Mouse (Mus musculus): Measurements from ENCODE around the gene H13. TPM values are rescaled to one million over a fixed set of nuclear protein-coding genes. Genes with fewer than 3 reads are reported as not detected.
A peak's percentile ranks its signal among the peaks of the same experiment; 100 is the strongest.
"Not testable (repeated sequence)": the region's sequence is repeated elsewhere in the genome, so short reads cannot be mapped to it uniquely, and the experiment has no call there.

Gene H13
- polyA plus RNA-seq, 1 experiment from 2014 or later = 74.6 TPM

DNA sequence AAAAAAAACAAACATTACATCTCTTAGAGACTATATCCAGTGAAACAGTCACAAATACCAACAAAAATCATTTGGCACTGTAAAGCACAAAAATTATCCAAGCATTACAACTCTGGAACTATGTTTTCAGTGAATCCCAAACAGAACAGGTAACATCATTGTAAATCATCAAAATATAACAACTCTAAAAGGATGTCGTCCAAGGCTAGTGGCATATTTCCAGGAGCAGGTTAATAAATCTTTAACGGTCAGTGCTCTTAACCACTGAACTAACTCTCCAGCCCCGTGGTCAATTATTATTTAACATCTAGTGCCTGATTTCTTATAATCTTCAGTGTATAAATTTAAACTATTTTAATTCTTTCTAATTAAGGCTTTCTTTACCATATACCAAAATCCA is 3.1 kb upstream of the H13 start:
- H3K9me3 ChIP-seq (ENCODE audit: control insufficient read depth, low read length); H3K4me3 ChIP-seq (ENCODE audit: control insufficient read depth in 1 of 2, insufficient read depth in 1 of 2, low read depth in 1 of 2, low read length in 2 of 2); H3K9ac ChIP-seq (ENCODE audit: low read length); H3K4me2 ChIP-seq (ENCODE audit: low read length); H3K27me3 ChIP-seq (ENCODE audit: control insufficient read depth, insufficient read depth, low read length); H3K36me3 ChIP-seq (ENCODE audit: control insufficient read depth, insufficient read depth, low read length); ATAC-seq (ENCODE audit: insufficient number of reproducible peaks, insufficient read depth, low FRiP score, low read depth); H3K27ac ChIP-seq (replicated peaks in 1 of 2; ENCODE audit: control insufficient read depth in 1 of 2, insufficient read depth in 1 of 2, low read depth in 2 of 2, low read length in 2 of 2): not testable (repeated sequence)
- 78% methylated on average over 3 of the region's 3 CpGs for WGBS
- peaks cover 5 to 12% of the 10 kb centered on the region in 2 experiments for H3K4me1 ChIP-seq (ENCODE audit: control insufficient read depth in 2 of 2, insufficient read depth in 2 of 2, low read length in 2 of 2)

DNA sequence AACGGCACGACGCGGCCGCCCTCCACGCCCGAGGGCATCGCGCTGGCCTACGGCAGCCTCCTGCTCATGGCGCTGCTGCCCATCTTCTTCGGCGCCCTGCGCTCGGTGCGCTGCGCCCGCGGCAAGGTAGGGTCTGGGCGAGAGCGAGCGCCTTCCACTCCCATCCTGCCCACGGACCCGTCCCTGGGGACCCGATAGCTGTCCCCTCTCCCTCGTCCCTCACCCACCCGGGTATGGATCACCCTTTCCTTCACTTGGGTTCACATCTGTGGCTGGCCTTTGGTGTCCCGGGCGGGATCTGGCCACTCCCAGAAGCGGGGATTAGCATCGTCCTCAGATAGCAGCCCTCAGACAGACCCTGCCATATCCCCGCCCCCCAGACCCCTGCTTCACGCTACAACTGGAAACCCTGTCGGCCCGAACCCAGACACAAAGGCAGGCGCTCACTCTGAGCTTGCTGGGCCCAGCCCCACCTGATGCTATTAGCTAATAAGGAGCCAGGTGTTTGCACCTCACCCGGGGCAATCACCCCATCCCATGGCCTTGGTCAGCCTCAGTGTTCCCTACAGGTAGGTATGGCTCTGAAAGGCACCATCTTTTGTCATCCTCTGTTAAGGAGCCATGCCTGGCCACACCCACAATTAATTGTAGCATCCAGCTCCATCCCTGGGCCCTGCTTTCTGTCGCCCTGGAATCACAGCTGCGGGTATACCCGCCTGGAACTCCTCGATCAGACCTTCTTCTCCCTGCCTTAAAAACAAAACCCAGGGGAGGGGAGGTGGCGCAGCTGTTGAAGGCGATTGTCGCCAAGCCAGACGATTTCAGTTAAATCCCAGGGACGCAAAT is 601 bp downstream of the H13 start:
- Histone ChIP-seq H3K4me2 (ENCODE audit: low read length) (peak overlapping the region; percentile 89), H3K36me3 (ENCODE audit: control insufficient read depth, insufficient read depth, low read length) (peaks cover 25% of the 10 kb centered on the region), H3K27me3 (ENCODE audit: control insufficient read depth, insufficient read depth, low read length) (no peaks in the 10 kb centered on the region), H3K4me3 (ENCODE audit: control insufficient read depth in 1 of 2, insufficient read depth in 1 of 2, low read depth in 1 of 2, low read length in 2 of 2) (peak overlapping the region; percentile 84 to 99), H3K9me3 (ENCODE audit: control insufficient read depth, low read length) (no peaks in the 10 kb centered on the region), H3K9ac (ENCODE audit: low read length) (peak overlapping the region; percentile 97), H3K27ac (replicated peaks in 1 of 2; ENCODE audit: control insufficient read depth in 1 of 2, insufficient read depth in 1 of 2, low read depth in 2 of 2, low read length in 2 of 2) (peak overlapping the region; percentile 88 to 92), H3K4me1 (ENCODE audit: control insufficient read depth in 2 of 2, insufficient read depth in 2 of 2, low read length in 2 of 2) (peaks cover 15 to 35% of the 10 kb centered on the region in 2 experiments)
- WGBS = 1% methylated on average over 46 of the region's 46 CpGs
- peak; percentile 43; the same call in 1 of the 2 replicates for ATAC-seq (ENCODE audit: insufficient number of reproducible peaks, insufficient read depth, low FRiP score, low read depth)

DNA sequence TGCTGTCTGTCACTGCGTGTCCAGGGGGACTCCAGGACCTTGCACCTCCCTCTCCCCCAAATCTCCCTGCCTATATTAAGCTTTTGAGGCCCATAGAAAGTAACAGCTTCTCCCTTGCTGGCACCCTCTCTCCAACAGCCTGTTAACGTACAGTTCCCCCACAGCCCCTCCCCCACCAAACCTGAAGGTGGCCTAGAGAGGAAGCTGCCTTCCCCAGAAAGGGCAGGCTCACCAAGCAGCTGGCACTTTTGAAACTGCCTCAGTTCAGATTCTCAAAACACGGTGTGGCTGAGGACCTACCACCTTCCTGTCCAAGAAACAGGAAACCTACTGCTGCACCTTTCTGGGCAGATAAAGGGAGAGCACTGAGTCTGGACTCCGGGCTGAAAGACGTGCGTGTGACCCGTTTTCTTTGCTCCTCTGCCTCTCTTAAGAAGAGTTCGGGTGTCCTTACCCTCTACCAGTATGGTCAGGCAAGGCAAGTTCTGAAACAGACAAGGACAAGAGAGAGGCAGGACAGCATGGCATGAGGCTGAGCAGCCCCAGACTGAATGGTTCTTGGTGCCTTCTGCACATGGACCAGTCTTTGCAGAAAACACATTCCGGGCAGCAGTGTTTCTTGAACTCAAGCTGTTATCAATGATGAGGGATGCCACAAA is 1.9 kb downstream of the H13 start:
- Histone ChIP-seq H3K27ac (replicated peaks in 1 of 2; ENCODE audit: control insufficient read depth in 1 of 2, insufficient read depth in 1 of 2, low read depth in 2 of 2, low read length in 2 of 2) (0 out of 4 replicates have a peak overlapping the region, but pooled peaks of 1 of the 2 experiments have one; percentile 92), H3K9ac (ENCODE audit: low read length) (peak overlapping the region; percentile 97), H3K4me3 (ENCODE audit: control insufficient read depth in 1 of 2, insufficient read depth in 1 of 2, low read depth in 1 of 2, low read length in 2 of 2) (peak overlapping the region; percentile 84 to 99), H3K27me3 (ENCODE audit: control insufficient read depth, insufficient read depth, low read length) (no peaks in the 10 kb centered on the region), H3K4me2 (ENCODE audit: low read length) (peak overlapping the region; percentile 89), H3K9me3 (ENCODE audit: control insufficient read depth, low read length) (no peaks in the 10 kb centered on the region), H3K4me1 (ENCODE audit: control insufficient read depth in 2 of 2, insufficient read depth in 2 of 2, low read length in 2 of 2) (peaks cover 15 to 39% of the 10 kb centered on the region in 2 experiments), H3K36me3 (ENCODE audit: control insufficient read depth, insufficient read depth, low read length) (peaks cover 37% of the 10 kb centered on the region)
- no peak for ATAC-seq (ENCODE audit: insufficient number of reproducible peaks, insufficient read depth, low FRiP score, low read depth)
- 50% methylated on average over 9 of the region's 9 CpGs for WGBS

DNA sequence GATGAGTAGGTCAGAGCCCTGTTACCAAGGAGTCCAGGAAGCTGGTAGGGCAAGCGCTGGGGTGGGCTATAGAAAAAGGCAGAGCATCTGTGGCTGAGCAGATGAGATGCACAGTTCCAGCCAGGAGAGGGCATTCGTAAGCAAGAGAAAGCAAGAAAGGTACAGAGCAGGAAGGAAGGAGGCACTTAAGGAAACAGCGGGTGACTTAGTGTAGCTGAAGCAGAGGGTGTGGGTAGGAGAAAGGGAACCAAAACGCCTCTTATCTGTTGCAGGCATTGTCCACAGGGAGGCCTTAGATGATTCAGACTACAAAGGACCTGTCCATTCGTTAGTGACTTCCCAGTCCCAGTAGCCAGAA is 2.4 kb downstream of the H13 start:
- H3K9ac ChIP-seq (ENCODE audit: low read length) = peak overlapping the region; percentile 97
- peak overlapping the region; percentile 89 for H3K4me2 ChIP-seq (ENCODE audit: low read length)
- 24% methylated on average over 5 of the region's 5 CpGs for WGBS

DNA sequence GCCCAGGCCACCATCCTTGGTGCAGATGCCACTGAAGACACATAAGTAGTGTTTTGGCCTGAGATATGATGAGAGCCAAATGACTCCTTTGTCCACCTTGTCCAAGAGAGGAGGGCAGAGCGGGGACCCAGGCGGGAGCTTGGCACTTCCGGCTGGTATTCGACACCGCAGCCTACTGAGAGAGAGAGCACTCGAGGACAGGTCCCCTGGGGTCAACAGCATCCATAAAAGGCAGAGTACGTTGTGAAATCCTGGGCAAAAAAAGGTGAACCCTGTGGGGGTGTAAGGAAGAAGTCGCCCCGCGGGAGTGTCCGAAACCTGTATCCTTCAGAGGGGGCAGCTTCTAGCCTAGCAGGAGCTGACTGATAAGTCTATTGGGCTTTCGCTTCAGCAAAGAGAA is 2.9 kb downstream of the H13 start:
- H3K4me2 ChIP-seq (ENCODE audit: low read length) = peak overlapping the region; percentile 89
- peak overlapping the region in 1 of 2 experiments; percentile 99; a peak in 2 of 4 replicates for H3K4me3 ChIP-seq (ENCODE audit: control insufficient read depth in 1 of 2, insufficient read depth in 1 of 2, low read depth in 1 of 2, low read length in 2 of 2)
- H3K9ac ChIP-seq (ENCODE audit: low read length) = peak overlapping the region; percentile 97; the same call in 1 of the 2 replicates
- ATAC-seq (ENCODE audit: insufficient number of reproducible peaks, insufficient read depth, low FRiP score, low read depth) = no peak
- H3K36me3 ChIP-seq (ENCODE audit: control insufficient read depth, insufficient read depth, low read length) = peaks cover 48% of the 10 kb centered on the region
- peaks cover 15 to 39% of the 10 kb centered on the region in 2 experiments for H3K4me1 ChIP-seq (ENCODE audit: control insufficient read depth in 2 of 2, insufficient read depth in 2 of 2, low read length in 2 of 2)
- no peaks in the 10 kb centered on the region for H3K27me3 ChIP-seq (ENCODE audit: control insufficient read depth, insufficient read depth, low read length)
- 84% methylated on average over 12 of the region's 12 CpGs for WGBS
- no peaks in the 10 kb centered on the region for H3K9me3 ChIP-seq (ENCODE audit: control insufficient read depth, low read length)
- peak overlapping the region in 1 of 2 experiments; percentile 16; a peak in 1 of 4 replicates for H3K27ac ChIP-seq (replicated peaks in 1 of 2; ENCODE audit: control insufficient read depth in 1 of 2, insufficient read depth in 1 of 2, low read depth in 2 of 2, low read length in 2 of 2)

More for the DNA sequence above, 2.4 kb downstream of the H13 start:
- H3K27me3 ChIP-seq (ENCODE audit: control insufficient read depth, insufficient read depth, low read length) = no peaks in the 10 kb centered on the region
- no peak for ATAC-seq (ENCODE audit: insufficient number of reproducible peaks, insufficient read depth, low FRiP score, low read depth)
- peaks cover 42% of the 10 kb centered on the region for H3K36me3 ChIP-seq (ENCODE audit: control insufficient read depth, insufficient read depth, low read length)
- H3K27ac ChIP-seq (replicated peaks in 1 of 2; ENCODE audit: control insufficient read depth in 1 of 2, insufficient read depth in 1 of 2, low read depth in 2 of 2, low read length in 2 of 2) = peak overlapping the region in 1 of 2 experiments; percentile 16; a peak in 1 of 4 replicates
- no peaks in the 10 kb centered on the region for H3K9me3 ChIP-seq (ENCODE audit: control insufficient read depth, low read length)
- H3K4me3 ChIP-seq (ENCODE audit: control insufficient read depth in 1 of 2, insufficient read depth in 1 of 2, low read depth in 1 of 2, low read length in 2 of 2) = peak overlapping the region; percentile 84 to 99
- peaks cover 15 to 39% of the 10 kb centered on the region in 2 experiments for H3K4me1 ChIP-seq (ENCODE audit: control insufficient read depth in 2 of 2, insufficient read depth in 2 of 2, low read length in 2 of 2)

DNA sequence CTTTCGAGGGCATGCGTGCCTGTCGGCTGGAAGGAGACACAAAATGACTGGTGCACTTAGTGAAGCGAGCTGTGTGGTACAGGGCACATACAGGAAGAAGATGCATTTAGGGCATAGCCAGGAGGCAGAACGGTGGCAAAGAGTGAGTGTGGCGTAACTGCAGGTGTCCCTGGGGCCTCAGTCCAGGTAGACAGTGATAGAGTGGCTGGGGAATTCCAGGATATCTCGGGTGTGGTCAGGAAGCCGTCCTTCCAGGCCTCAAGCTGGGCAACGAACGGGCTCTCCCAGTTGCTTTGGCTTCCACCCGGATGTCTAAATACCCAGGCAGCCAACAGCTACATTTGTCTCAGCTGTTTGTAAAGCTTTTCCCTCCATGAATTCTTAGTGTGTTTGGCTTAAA is 4.9 kb downstream of the H13 start:
- H3K27ac ChIP-seq (replicated peaks in 1 of 2; ENCODE audit: control insufficient read depth in 1 of 2, insufficient read depth in 1 of 2, low read depth in 2 of 2, low read length in 2 of 2) = no peak overlapping the region
- peaks cover 66% of the 10 kb centered on the region for H3K36me3 ChIP-seq (ENCODE audit: control insufficient read depth, insufficient read depth, low read length)
- H3K9ac ChIP-seq (ENCODE audit: low read length) = no peak overlapping the region; the same call in 1 of the 2 replicates
- no peak overlapping the region for H3K4me2 ChIP-seq (ENCODE audit: low read length)
- no peaks in the 10 kb centered on the region for H3K9me3 ChIP-seq (ENCODE audit: control insufficient read depth, low read length)
- no peak for ATAC-seq (ENCODE audit: insufficient number of reproducible peaks, insufficient read depth, low FRiP score, low read depth)
- H3K4me3 ChIP-seq (ENCODE audit: control insufficient read depth in 1 of 2, insufficient read depth in 1 of 2, low read depth in 1 of 2, low read length in 2 of 2) = no peak overlapping the region
- H3K4me1 ChIP-seq (ENCODE audit: control insufficient read depth in 2 of 2, insufficient read depth in 2 of 2, low read length in 2 of 2) = peaks cover 15 to 39% of the 10 kb centered on the region in 2 experiments
- WGBS = 71% methylated on average over 11 of the region's 11 CpGs
- H3K27me3 ChIP-seq (ENCODE audit: control insufficient read depth, insufficient read depth, low read length) = no peaks in the 10 kb centered on the region

DNA sequence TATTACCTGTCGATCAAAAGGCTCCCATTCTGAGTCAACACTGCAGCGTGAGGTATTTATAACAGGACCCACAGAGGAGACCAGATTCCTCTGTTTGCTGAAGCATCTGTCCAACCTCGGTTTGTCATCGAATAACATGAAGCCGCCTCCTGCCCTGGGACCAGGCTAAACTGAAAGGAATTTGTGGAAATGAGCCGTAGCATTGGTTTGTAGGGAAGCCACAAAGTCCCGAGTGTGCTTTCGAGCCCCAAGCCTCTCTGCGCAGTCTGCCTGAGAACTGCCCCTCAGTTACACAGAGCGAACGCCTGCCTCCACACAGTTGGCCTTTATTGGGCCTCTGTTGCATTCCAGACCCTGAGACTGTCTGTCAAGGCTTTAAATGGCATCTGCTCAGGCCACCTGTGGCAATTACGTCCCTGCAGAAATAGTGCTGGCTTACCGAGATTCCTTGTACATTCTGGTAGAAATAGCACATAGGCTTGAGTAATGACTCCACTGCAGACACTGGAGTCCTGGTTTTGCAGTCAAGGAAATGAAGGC is 6.1 kb downstream of the H13 start:
- no peak for ATAC-seq (ENCODE audit: insufficient number of reproducible peaks, insufficient read depth, low FRiP score, low read depth)
- H3K4me2 ChIP-seq (ENCODE audit: low read length) = no peak overlapping the region
- no peak overlapping the region for H3K9ac ChIP-seq (ENCODE audit: low read length)
- no peaks in the 10 kb centered on the region for H3K27me3 ChIP-seq (ENCODE audit: control insufficient read depth, insufficient read depth, low read length)
- H3K4me3 ChIP-seq (ENCODE audit: control insufficient read depth in 1 of 2, insufficient read depth in 1 of 2, low read depth in 1 of 2, low read length in 2 of 2) = no peak overlapping the region
- H3K9me3 ChIP-seq (ENCODE audit: control insufficient read depth, low read length) = no peaks in the 10 kb centered on the region
- H3K27ac ChIP-seq (replicated peaks in 1 of 2; ENCODE audit: control insufficient read depth in 1 of 2, insufficient read depth in 1 of 2, low read depth in 2 of 2, low read length in 2 of 2) = peak overlapping the region in 1 of 2 experiments; percentile 28; a peak in 1 of 4 replicates
- H3K4me1 ChIP-seq (ENCODE audit: control insufficient read depth in 2 of 2, insufficient read depth in 2 of 2, low read length in 2 of 2) = peaks cover 19 to 44% of the 10 kb centered on the region in 2 experiments
- peaks cover 77% of the 10 kb centered on the region for H3K36me3 ChIP-seq (ENCODE audit: control insufficient read depth, insufficient read depth, low read length)
- WGBS = 72% methylated on average over 13 of the region's 13 CpGs

All from heart, embryonic 14.5 days (tissue).